ENCODE assay signal across 29 mouse cellular contexts in genomic region chr12:105537162-105537561, GRCm38 (mm10). TPM values are rescaled to one million over a fixed set of nuclear protein-coding genes. Genes with fewer than 3 reads are reported as not detected.
DNase-seq lines count a peak whose midpoint lies in the region; ATAC-seq and TF ChIP-seq lines count a peak whose summit lies in the region.
"Had no signal": no experiment of that assay in that cellular context is flagged by ENCODE, and none has a peak within 500 bp of the region (broad histone marks: within the 10 kb centered on the region; RNA-seq: fewer than 3 reads in every experiment).

No protein-coding gene starts in this region.

- DNase-seq in liver, adult 2 months (ENCODE audit: extremely low read depth, low read depth, low spot score), result peak; percentile 14
- no peak for DNase-seq in liver, embryonic 11.5 days (ENCODE audit: low spot score)
- peak; percentile 47 for DNase-seq in lung, postnatal 10 days
- no peak for DNase-seq in stomach, postnatal 0 days (ENCODE audit: low spot score)
- DNase-seq in testis, postnatal 14 days (ENCODE audit: low spot score), result no peak
- DNase-seq: adrenal gland, postnatal 10 days; cerebellum, adult 9-10 months; gastrocnemius, postnatal 10 days; heart, postnatal 14 days; kidney, adult 11 months; kidney, postnatal 25 days; liver, postnatal 0 days; right cerebral cortex, adult 18-20 months; thymus, postnatal 25 days had no signal

- ATAC-seq in liver, embryonic 11.5 days (replicated peaks; ENCODE audit: low FRiP score), result no peak
- ATAC-seq in intestine, embryonic 15.5 days, result peak; percentile 62
- ATAC-seq in stomach, postnatal 0 days (ENCODE audit: low FRiP score, low TSS enrichment), result peak; percentile 47; the same call in 1 of the 2 replicates
- no peak for ATAC-seq in kidney, embryonic 15.5 days (replicated peaks; ENCODE audit: low FRiP score)
- ATAC-seq: forebrain, embryonic 16.5 days; liver, embryonic 12.5 days; liver, postnatal 0 days; midbrain, embryonic 16.5 days; Patski had no signal

- 61% methylated on average over 5 of the region's 5 CpGs for WGBS in liver, adult 2 months
- WGBS in liver, embryonic 11.5 days, result 67% methylated on average over 5 of the region's 5 CpGs
- 40% methylated on average over 5 of the region's 5 CpGs for WGBS in intestine, embryonic 15.5 days
- WGBS in stomach, postnatal 0 days, result 49% methylated on average over 5 of the region's 5 CpGs
- WGBS in kidney, embryonic 15.5 days, result 52% methylated on average over 5 of the region's 5 CpGs

- H3K4me3 ChIP-seq in liver, adult 2 months (ENCODE audit: insufficient read depth, low read depth, low read length), result no peak overlapping the region
- H3K4me3 ChIP-seq in liver, embryonic 11.5 days (ENCODE audit: low read depth, low read length), result no peak overlapping the region
- H3K4me3 ChIP-seq in intestine, embryonic 15.5 days (replicated peaks), result no peak overlapping the region
- H3K4me3 ChIP-seq in stomach, postnatal 0 days (ENCODE audit: low read depth, low read length), result no peak overlapping the region
- no peak overlapping the region for H3K4me3 ChIP-seq in kidney, embryonic 15.5 days (replicated peaks)
- H3K4me3 ChIP-seq: erythroblast, embryonic 14.5 days; hindbrain, embryonic 12.5 days; limb, embryonic 12.5 days; liver, embryonic 12.5 days had no signal

- H3K27me3 ChIP-seq in liver, adult 2 months (ENCODE audit: control insufficient read depth, insufficient read depth, low read length), result no peaks in the 10 kb centered on the region
- H3K27me3 ChIP-seq in liver, embryonic 11.5 days (replicated peaks; ENCODE audit: control insufficient read depth, insufficient read depth, low read length), result no peaks in the 10 kb centered on the region
- no peaks in the 10 kb centered on the region for H3K27me3 ChIP-seq in intestine, embryonic 15.5 days (replicated peaks)
- H3K27me3 ChIP-seq in stomach, postnatal 0 days (ENCODE audit: control insufficient read depth, insufficient read depth, low read length), result no peaks in the 10 kb centered on the region
- H3K27me3 ChIP-seq in kidney, embryonic 15.5 days, result no peaks in the 10 kb centered on the region
- H3K27me3 ChIP-seq: limb, embryonic 12.5 days; liver, embryonic 12.5 days; Patski had no signal

- H3K4me1 ChIP-seq in liver, adult 2 months (ENCODE audit: control insufficient read depth, insufficient read depth, low read length), result no peaks in the 10 kb centered on the region
- no peaks in the 10 kb centered on the region for H3K4me1 ChIP-seq in liver, embryonic 11.5 days (replicated peaks; ENCODE audit: control insufficient read depth, insufficient read depth, low read length)
- H3K4me1 ChIP-seq in intestine, embryonic 15.5 days (replicated peaks), result peaks cover 6% of the 10 kb centered on the region
- no peaks in the 10 kb centered on the region for H3K4me1 ChIP-seq in stomach, postnatal 0 days (replicated peaks; ENCODE audit: control insufficient read depth, insufficient read depth)
- 0 out of 2 replicates have a peak, but pooled peaks cover 10% of the 10 kb centered on the region for H3K4me1 ChIP-seq in kidney, embryonic 15.5 days

- no peak overlapping the region for H3K4me2 ChIP-seq in liver, embryonic 11.5 days
- no peak overlapping the region for H3K4me2 ChIP-seq in intestine, embryonic 15.5 days (replicated peaks)
- H3K4me2 ChIP-seq in stomach, postnatal 0 days (replicated peaks; ENCODE audit: low read depth), result no peak overlapping the region
- H3K4me2 ChIP-seq in kidney, embryonic 15.5 days, result no peak overlapping the region
- H3K4me2 ChIP-seq: hindbrain, embryonic 12.5 days; limb, embryonic 12.5 days; liver, embryonic 12.5 days; midbrain, embryonic 11.5 days had no signal

- no peaks in the 10 kb centered on the region for H3K79me2 ChIP-seq in liver, adult 2 months (ENCODE audit: control insufficient read depth, insufficient read depth, low read length)

- no peaks in the 10 kb centered on the region for H3K36me3 ChIP-seq in liver, adult 2 months (ENCODE audit: control insufficient read depth, insufficient read depth, low read length)
- no peaks in the 10 kb centered on the region for H3K36me3 ChIP-seq in liver, embryonic 11.5 days (ENCODE audit: control insufficient read depth, insufficient read depth, low read length)
- H3K36me3 ChIP-seq in intestine, embryonic 15.5 days, result no peaks in the 10 kb centered on the region
- no peaks in the 10 kb centered on the region for H3K36me3 ChIP-seq in stomach, postnatal 0 days (ENCODE audit: control insufficient read depth, insufficient read depth, low read length)
- H3K36me3 ChIP-seq in kidney, embryonic 15.5 days, result no peaks in the 10 kb centered on the region
- H3K36me3 ChIP-seq: hindbrain, embryonic 12.5 days; limb, embryonic 12.5 days; liver, embryonic 12.5 days had no signal

- no peak for TF ChIP-seq EP300 in stomach, postnatal 0 days (optimal IDR thresholded peaks at IDR 0.05)

- no peak overlapping the region for H3K27ac ChIP-seq in liver, adult 2 months (replicated peaks; ENCODE audit: insufficient read depth, low read depth, low read length)
- no peak overlapping the region for H3K27ac ChIP-seq in liver, embryonic 11.5 days (ENCODE audit: low read depth, low read length)
- no peak overlapping the region for H3K27ac ChIP-seq in intestine, embryonic 15.5 days
- no peak overlapping the region for H3K27ac ChIP-seq in stomach, postnatal 0 days (replicated peaks)
- no peak overlapping the region for H3K27ac ChIP-seq in kidney, embryonic 15.5 days
- H3K27ac ChIP-seq: hindbrain, embryonic 12.5 days; hindbrain, postnatal 0 days; limb, embryonic 12.5 days; liver, embryonic 12.5 days had no signal

- H3K9me3 ChIP-seq in liver, embryonic 11.5 days (ENCODE audit: control insufficient read depth, low read length), result no peaks in the 10 kb centered on the region; the same call in 1 of the 2 replicates
- no peaks in the 10 kb centered on the region for H3K9me3 ChIP-seq in intestine, embryonic 15.5 days
- no peaks in the 10 kb centered on the region for H3K9me3 ChIP-seq in stomach, postnatal 0 days (ENCODE audit: control insufficient read depth, low read length)
- no peaks in the 10 kb centered on the region for H3K9me3 ChIP-seq in kidney, embryonic 15.5 days (replicated peaks)
- H3K9me3 ChIP-seq: hindbrain, embryonic 12.5 days; limb, embryonic 12.5 days; liver, embryonic 12.5 days had no signal

- no peak for TF ChIP-seq POLR2A in liver, adult 2 months (IDR thresholded peaks at IDR 0.05; ENCODE audit: extremely low read depth, insufficient read depth, low read length)

- H3K9ac ChIP-seq in liver, adult 2 months (ENCODE audit: low read depth, low read length), result no peak overlapping the region
- no peak overlapping the region for H3K9ac ChIP-seq in liver, embryonic 11.5 days (ENCODE audit: low read depth, low read length)
- no peak overlapping the region for H3K9ac ChIP-seq in intestine, embryonic 15.5 days
- no peak overlapping the region for H3K9ac ChIP-seq in stomach, postnatal 0 days (ENCODE audit: low read length)
- H3K9ac ChIP-seq in kidney, embryonic 15.5 days, result no peak overlapping the region
- H3K9ac ChIP-seq: hindbrain, embryonic 12.5 days; limb, embryonic 12.5 days; liver, embryonic 12.5 days; liver, postnatal 0 days had no signal

- TF ChIP-seq CTCF in liver, adult 2 months (IDR thresholded peaks at IDR 0.05; ENCODE audit: low read depth, low read length), result no peak
- TF ChIP-seq CTCF in stomach, postnatal 0 days (IDR thresholded peaks at IDR 0.05; ENCODE audit: low read depth), result no peak

RNA-seq across cellular contexts. Expression of gene Bdkrb2, which starts 25.9 kb away (rescaled TPM):
- 0.09 and 0.13 TPM in 2 replicates for total RNA-seq in liver, adult 2 months (2014; rRNA removed)
- polyA plus RNA-seq in liver, adult 2 months (2012; rRNA removed), result 0.06 TPM in 1 of 2 replicates, not detected in the other
- not detected in 2 replicates for polyA plus RNA-seq in liver, embryonic 11.5 days (2014; fragmentation: Nextera tagmentation; extraction: Ambion mirVana)
- polyA plus RNA-seq in intestine, embryonic 15.5 days (2015; fragmentation: Nextera tagmentation; extraction: Ambion mirVana), result 4.5 and 4.6 TPM in 2 replicates
- polyA plus RNA-seq in stomach, postnatal 0 days (2015; fragmentation: Nextera tagmentation; extraction: Ambion mirVana), result 4.0 and 4.1 TPM in 2 replicates
- polyA plus RNA-seq in kidney, embryonic 15.5 days (2015; fragmentation: Nextera tagmentation; extraction: Ambion mirVana), result 1.1 and 1.6 TPM in 2 replicates
- total RNA-seq: common myeloid progenitor, adult 5-6 weeks; megakaryocyte, adult 5-6 weeks; MEL; neutrophil, adult 5-6 weeks had no signal
- polyA plus RNA-seq: erythroblast, embryonic 14.5 days; liver, embryonic 12.5 days had no signal

Comparison
In these comparisons a context has a peak if more than half of its experiments do, and no peak if none do; other contexts are left out.
1. DNase-seq: peak in liver, adult 2 months (single experiment) and lung, postnatal 10 days (single experiment); none in liver, embryonic 11.5 days (single experiment), stomach, postnatal 0 days (single experiment) and testis, postnatal 14 days (single experiment).
2. ATAC-seq: peak in intestine, embryonic 15.5 days (single experiment) and stomach, postnatal 0 days (single experiment); none in liver, embryonic 11.5 days (single experiment) and kidney, embryonic 15.5 days (single experiment).